ENCODE assay signal across 9 mouse cellular contexts in genomic region chr2:155979328-155979991, GRCm38 (mm10). TPM values are rescaled to one million over a fixed set of nuclear protein-coding genes. Genes with fewer than 3 reads are reported as not detected.
DNase-seq lines count a peak whose midpoint lies in the region; ATAC-seq and TF ChIP-seq lines count a peak whose summit lies in the region.
"Had no signal": no experiment of that assay in that cellular context is flagged by ENCODE, and none has a peak within 500 bp of the region (broad histone marks: within the 10 kb centered on the region; RNA-seq: fewer than 3 reads in every experiment).

No protein-coding gene starts in this region.

- DNase-seq in CD4-positive helper T cell, adult 2 months (ENCODE audit: low read depth, low spot score), result peak; percentile 84
- peak; percentile 64 for DNase-seq in kidney, postnatal 10 days
- peak; percentile 34 to 60 for DNase-seq in monocyte, adult 2 months (ENCODE audit: low read depth in 1 of 2, low spot score in 2 of 2)
- DNase-seq in cerebellum, adult 8-10 months, result no peak
- DNase-seq in urinary bladder, adult 18-20 months (ENCODE audit: low spot score in 2 of 2), result no peak
- no peak for DNase-seq in left cerebral cortex, postnatal 36 days (ENCODE audit: low spot score in 2 of 2)

- ATAC-seq in megakaryocyte-erythroid progenitor cell, adult 5-6 weeks (replicated peaks; ENCODE audit: low FRiP score, low TSS enrichment, poor library complexity, severe bottlenecking), result no peak; the same call in 1 of the 2 replicates

- H3K4me1 ChIP-seq in embryonic fibroblast, embryonic 13.5 days (ENCODE audit: control insufficient read depth, insufficient read depth, low read length), result peaks cover 4% of the 10 kb centered on the region; the same call in 1 of the 2 replicates
- H3K4me1 ChIP-seq: limb, embryonic 13.5 days had no signal

- peak; percentile 36; the same call in 1 of the 2 replicates for TF ChIP-seq POLR2A in embryonic fibroblast, embryonic 13.5 days (IDR thresholded peaks at IDR 0.05; ENCODE audit: low read depth, low read length)

- H3K27ac ChIP-seq in embryonic fibroblast, embryonic 13.5 days (ENCODE audit: insufficient read depth, low read length), result peak overlapping the region; percentile 76; the same call in 1 of the 2 replicates
- H3K27ac ChIP-seq: limb, embryonic 13.5 days had no signal

- no peak overlapping the region for H3K4me3 ChIP-seq in embryonic fibroblast, embryonic 13.5 days (ENCODE audit: insufficient read depth, low read length)
- H3K4me3 ChIP-seq: limb, embryonic 13.5 days had no signal

- intact Hi-C loops in left cerebral cortex, postnatal 36 days (cut with DNase I), result loop anchor here (10.0 kb wide), 1 partner anchor 305 kb away; no protein-coding TSS in a partner anchor

- TF ChIP-seq CTCF in embryonic fibroblast, embryonic 13.5 days (IDR thresholded peaks at IDR 0.05; ENCODE audit: borderline replicate concordance, insufficient read depth, low read length), result no peak

RNA-seq across cellular contexts. Expression of gene Cep250, which starts 23.2 kb away (rescaled TPM):
- polyA plus RNA-seq in embryonic fibroblast, embryonic 13.5 days (2011; ENCODE audit: insufficient read length, low read depth, missing spikeins), result 19.3 and 28.4 TPM in 2 replicates
- total RNA-seq in megakaryocyte-erythroid progenitor cell, adult 5-6 weeks (2014; fragmentation: Nextera tagmentation), result 22.0 and 26.1 TPM in 2 replicates
- 23.9 and 27.9 TPM in 2 replicates for total RNA-seq in megakaryocyte-erythroid progenitor cell, adult 5-6 weeks (2017)
- 10 to 100 TPM; 18.3 to 20.4 TPM for total RNA-seq in left cerebral cortex, postnatal 36 days (2021)

RNA-seq across cellular contexts. Expression of gene 6430550D23Rik, which starts 28.3 kb away (rescaled TPM):
- polyA plus RNA-seq in embryonic fibroblast, embryonic 13.5 days (2011; ENCODE audit: insufficient read length, low read depth, missing spikeins), result 1.3 and 2.0 TPM in 2 replicates
- total RNA-seq in megakaryocyte-erythroid progenitor cell, adult 5-6 weeks (2014; fragmentation: Nextera tagmentation), result 0.37 and 1.3 TPM in 2 replicates
- 7.0 TPM in 1 of 2 replicates, not detected in the other for total RNA-seq in megakaryocyte-erythroid progenitor cell, adult 5-6 weeks (2017)
- 1 to 10 TPM; 1.5 to 1.6 TPM for total RNA-seq in left cerebral cortex, postnatal 36 days (2021)

RNA-seq across cellular contexts. Expression of gene Ergic3, which starts 28.4 kb away (rescaled TPM):
- polyA plus RNA-seq in embryonic fibroblast, embryonic 13.5 days (2011; ENCODE audit: insufficient read length, low read depth, missing spikeins), result 144 and 161 TPM in 2 replicates
- 160 TPM in 2 replicates for total RNA-seq in megakaryocyte-erythroid progenitor cell, adult 5-6 weeks (2014; fragmentation: Nextera tagmentation)
- total RNA-seq in megakaryocyte-erythroid progenitor cell, adult 5-6 weeks (2017), result 68.0 and 100 TPM in 2 replicates
- 100 to 1,000 TPM; 195 to 222 TPM for total RNA-seq in left cerebral cortex, postnatal 36 days (2021)

RNA-seq across cellular contexts. Expression of gene Gdf5, which starts 34.3 kb away (rescaled TPM):
- polyA plus RNA-seq in embryonic fibroblast, embryonic 13.5 days (2011; ENCODE audit: insufficient read length, low read depth, missing spikeins), result 0.92 and 1.3 TPM in 2 replicates
- not detected in 2 replicates for total RNA-seq in megakaryocyte-erythroid progenitor cell, adult 5-6 weeks (2014; fragmentation: Nextera tagmentation)
- total RNA-seq in megakaryocyte-erythroid progenitor cell, adult 5-6 weeks (2017), result not detected in 2 replicates
- total RNA-seq in left cerebral cortex, postnatal 36 days (2021), result under 1 TPM in 1 of 2 experiments, not detected in 1; 0.27 TPM

RNA-seq across cellular contexts. Expression of gene Gm15557, which starts 38.9 kb away (rescaled TPM):
- not detected in 2 replicates for polyA plus RNA-seq in embryonic fibroblast, embryonic 13.5 days (2011; ENCODE audit: insufficient read length, low read depth, missing spikeins)
- total RNA-seq in megakaryocyte-erythroid progenitor cell, adult 5-6 weeks (2014; fragmentation: Nextera tagmentation), result not detected in 2 replicates
- total RNA-seq in megakaryocyte-erythroid progenitor cell, adult 5-6 weeks (2017), result not detected in 2 replicates
- not detected for total RNA-seq in left cerebral cortex, postnatal 36 days (2021)

Comparison
In these comparisons a context has a peak if more than half of its experiments do, and no peak if none do; other contexts are left out.
1. DNase-seq: peak in CD4-positive helper T cell, adult 2 months (single experiment), kidney, postnatal 10 days (single experiment) and monocyte, adult 2 months (2 of 2); none in cerebellum, adult 8-10 months (single experiment), urinary bladder, adult 18-20 months (0 of 2) and left cerebral cortex, postnatal 36 days (0 of 2).